Mouse (Mus musculus) mesoderm, embryonic 11.5 days (tissue): ENCODE data around the gene Atp6v0e.

Experiments used
- DNase-seq: peaks from one replicate; pipeline ENCODE4 v3.0.0-alpha.2; 2012; ENCODE audit warnings: low read depth, low spot score

Atp6v0e gene

GRCm38 (mm10) chr17:26640286-26640740 lies 22.7 kb upstream of the Atp6v0e start:
- no peak for DNase-seq

DNA sequence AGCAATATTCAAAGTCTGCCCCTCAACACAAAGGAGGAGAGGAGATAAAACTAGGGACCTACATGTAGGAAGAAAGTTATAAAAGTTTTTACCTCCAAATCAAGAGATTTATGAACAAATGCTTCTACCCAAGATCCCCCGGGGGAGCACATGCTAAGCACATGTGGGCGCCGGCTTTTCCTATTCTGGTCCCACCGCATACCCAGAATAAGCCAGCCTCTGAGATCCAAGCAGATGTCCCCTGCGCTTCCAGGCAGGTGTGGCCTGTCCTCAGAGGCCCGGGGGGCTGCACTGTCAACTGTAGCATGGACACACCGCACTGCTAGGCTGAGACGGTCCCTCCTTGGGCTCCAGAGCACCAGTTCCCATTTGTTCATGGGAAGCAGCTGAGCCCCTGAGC lies 19.6 kb upstream of the Atp6v0e start:
- no peak for DNase-seq

DNA sequence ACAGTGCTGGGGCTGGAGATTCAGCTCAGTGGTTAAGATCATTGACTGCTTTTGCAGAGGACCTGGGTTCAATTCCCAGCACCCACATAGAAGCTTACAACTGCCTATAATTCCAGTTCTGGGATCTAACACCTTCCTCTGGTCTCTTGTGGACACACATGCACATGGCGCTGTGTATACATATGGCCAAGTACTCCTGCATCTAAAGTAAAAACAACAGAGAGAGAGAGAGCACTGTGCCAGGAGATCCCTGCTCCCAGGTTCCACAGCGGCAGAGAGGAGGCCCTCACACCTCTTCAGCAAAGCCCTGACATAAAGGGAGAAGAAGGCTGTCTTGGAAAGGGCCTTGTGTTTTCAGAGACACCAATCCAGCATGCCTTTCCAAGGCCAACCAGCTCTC lies 19.0 kb upstream of the Atp6v0e start:
- no peak for DNase-seq

- DNase-seq: peak; percentile 84
Observed at GRCm38 (mm10) chr17:26644509-26645410, 18.3 kb upstream of the Atp6v0e start.

DNA sequence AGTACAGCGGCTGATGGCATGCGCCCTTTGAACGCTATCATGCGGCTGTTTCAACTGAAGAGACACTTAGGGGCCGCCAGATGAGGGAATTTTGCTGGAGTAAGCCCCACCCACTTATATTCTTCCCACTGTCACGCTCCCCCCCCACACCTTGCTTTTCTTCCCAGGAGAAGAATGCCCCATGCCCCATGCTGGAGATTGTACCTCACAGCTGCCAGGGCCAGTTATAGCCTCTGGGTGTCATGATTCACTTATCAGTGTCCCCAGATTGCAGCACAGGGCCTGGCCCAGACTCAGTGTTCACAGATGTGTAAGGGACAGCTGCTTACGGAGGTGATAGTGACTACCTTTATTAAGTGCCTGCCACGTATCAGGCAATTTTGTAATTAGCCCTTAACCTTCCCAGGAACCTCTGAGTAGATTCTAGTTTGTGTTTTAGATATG lies 17.6 kb upstream of the Atp6v0e start:
- DNase-seq: no peak

DNA sequence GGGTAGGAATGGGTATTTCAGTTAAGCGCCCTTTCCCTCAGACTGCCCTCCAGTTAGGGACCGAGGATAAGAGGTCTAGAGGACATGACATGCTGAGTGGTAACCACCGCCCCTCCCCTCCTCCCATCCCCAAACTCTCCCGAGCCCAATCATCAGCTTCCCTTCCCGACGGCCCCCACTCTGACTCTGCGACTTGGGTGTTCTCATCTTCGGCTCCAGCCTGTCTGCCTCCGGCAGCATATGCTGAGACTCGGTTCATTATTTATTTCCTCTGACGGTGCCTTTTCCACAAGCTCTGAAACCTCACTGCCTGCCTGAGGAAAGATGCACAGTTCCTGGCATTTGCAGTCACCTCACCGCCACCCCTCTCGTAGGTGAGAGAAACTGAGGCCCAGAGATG lies 15.7 kb upstream of the Atp6v0e start:
- DNase-seq: no peak

- no peak for DNase-seq
Observed at GRCm38 (mm10) chr17:26649565-26649964, 13.5 kb upstream of the Atp6v0e start.

DNA sequence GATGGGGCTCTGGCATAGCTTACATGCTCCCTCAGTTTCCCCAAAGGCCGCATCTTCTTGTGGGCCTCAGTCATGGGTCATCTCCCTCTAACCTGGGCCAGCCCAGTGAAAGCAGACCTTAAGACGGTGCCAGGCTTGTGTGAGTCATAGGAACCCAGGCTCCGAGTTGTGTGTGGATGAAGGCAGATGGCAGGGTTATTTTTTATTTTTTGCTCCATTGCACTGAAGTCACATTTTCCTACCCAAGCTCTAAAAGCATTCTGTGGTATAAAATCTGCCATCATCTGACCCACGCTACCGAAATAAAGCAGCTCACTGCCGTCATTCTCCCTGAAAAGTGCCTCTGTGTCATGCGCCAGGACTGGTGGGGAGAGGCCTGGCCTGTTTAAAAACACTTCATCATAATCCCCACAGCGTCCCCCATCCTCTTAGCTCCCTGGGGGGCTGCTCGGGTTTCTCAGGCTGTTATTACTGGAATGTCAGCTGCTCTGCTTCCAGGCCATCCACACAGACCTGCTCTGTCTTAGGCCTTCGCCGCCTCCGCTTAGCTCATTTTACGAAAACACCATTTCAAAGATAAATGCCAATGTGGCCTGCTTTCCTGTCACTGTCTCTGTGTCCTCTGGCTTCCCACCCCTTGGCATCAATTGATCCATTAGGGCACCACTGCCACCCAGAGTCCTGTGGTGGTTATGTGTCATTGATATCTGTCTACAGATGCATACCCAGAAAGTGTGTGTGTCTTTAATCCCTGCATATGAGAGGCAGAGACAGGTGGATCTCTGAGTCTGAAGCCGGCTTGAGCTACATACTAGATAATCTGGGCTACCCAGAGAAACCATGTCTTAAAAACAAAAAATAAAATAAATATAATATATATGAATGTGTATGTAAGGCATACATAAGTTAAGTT lies 12.3 kb upstream of the Atp6v0e start:
- peak; percentile 33 for DNase-seq

GRCm38 (mm10) chr17:26658854-26659572 lies 4.0 kb upstream of the Atp6v0e start:
- DNase-seq: peak; percentile 46

GRCm38 (mm10) chr17:26659573-26659915 lies 3.5 kb upstream of the Atp6v0e start:
- no peak for DNase-seq

DNA sequence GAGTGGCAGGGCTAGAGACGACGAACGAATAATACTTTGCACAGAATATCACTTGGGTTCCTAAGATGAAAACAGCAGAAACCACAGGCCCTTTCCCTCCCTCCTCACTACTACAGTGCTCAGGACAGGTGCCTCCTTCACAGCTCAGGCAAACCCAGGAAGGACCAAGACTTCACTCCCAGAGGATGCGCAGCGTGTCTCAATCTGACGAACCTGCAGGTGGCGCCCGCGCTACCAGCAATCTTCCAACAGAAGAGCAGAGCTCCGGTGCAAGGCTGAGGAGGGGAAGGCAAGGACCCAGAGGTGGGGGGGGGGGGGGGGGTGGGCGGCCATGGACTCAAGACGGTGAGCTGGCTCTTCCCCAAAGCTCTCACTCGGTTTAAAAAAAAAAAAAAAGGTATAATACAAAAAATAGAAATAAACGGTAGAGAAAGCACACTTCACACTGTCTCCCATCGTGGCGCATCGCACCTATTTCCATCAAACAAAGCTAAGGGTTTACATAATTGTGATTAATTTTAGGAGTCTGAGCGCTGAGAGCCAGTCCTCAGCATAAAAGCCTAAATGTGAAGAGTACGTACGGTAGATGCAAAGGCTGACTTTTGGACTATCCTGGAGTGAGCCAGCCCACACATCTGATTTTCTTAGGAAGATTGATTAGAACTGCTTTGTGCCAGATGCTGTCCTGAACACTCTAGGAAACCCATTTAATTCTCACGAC lies 2.7 kb upstream of the Atp6v0e start:
- peak; percentile 81 for DNase-seq

GRCm38 (mm10) chr17:26662204-26662603 lies 827 bp upstream of the Atp6v0e start:
- DNase-seq: no peak

DNA sequence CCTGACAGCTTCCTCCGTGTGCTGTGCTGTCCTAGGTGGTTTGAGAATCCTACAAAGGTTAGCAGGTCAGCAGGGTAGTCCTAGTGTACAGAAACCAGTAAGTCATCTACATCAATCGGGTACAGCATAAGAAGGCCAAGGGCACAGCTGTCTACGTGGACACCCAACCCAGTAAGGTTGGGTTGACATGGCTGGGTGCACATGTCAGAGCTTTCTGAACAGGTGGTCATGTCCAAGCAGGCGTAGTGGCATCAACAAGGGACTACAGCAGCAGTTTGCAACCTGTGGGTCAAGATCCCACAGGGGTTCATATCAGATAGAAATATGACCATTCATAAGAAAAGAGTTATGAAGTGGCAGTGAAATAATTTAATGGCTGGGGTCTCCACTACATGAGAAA lies 2.6 kb downstream of the Atp6v0e start:
- no peak for DNase-seq

- no peak for DNase-seq
Observed at GRCm38 (mm10) chr17:26671268-26671667, 8.2 kb downstream of the Atp6v0e start.

- no peak for DNase-seq
Observed at GRCm38 (mm10) chr17:26675845-26676244, 12.8 kb downstream of the Atp6v0e start.

- DNase-seq: peak; percentile 90
Observed at GRCm38 (mm10) chr17:26676252-26676615, 13.2 kb downstream of the Atp6v0e start.

DNA sequence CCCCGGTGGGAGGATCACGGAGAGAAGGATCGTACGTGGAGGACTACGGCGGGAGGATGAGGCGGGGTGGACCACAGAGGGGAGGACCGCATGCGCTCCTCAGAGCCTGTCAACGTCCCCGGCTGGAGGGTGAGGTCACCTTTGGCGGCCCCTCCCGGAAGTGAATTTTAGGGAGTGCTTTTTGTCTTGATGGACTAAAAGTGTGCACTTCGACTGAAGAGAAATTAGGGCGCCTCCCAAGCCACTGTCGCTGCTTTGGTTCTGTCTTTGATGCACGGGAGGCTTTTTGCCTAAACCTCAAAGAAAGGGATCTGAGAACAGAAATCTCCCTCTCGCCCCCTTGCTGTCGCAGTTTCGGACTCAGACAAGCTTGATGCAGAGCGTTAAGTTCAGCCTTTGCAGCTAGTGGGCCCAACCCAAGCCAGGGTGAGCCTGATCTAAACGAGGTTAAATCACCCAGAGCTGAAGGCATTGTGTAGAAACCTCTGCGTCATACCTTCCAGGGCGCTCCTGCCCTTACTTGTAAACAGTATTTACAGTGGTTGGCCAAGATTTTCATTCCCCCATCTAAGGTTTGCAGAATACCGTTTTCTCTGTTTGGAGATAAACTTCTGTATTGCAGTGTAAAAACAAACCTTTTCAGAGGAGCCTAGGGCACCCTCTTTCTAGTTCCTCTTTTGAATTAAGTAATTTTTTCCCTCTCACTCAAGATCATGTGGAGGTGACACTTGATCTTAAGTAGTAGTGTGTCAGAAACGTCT lies 13.8 kb downstream of the Atp6v0e start:
- DNase-seq: no peak

- no peak for DNase-seq
Observed at GRCm38 (mm10) chr17:26677711-26678637, 14.9 kb downstream of the Atp6v0e start.

DNA sequence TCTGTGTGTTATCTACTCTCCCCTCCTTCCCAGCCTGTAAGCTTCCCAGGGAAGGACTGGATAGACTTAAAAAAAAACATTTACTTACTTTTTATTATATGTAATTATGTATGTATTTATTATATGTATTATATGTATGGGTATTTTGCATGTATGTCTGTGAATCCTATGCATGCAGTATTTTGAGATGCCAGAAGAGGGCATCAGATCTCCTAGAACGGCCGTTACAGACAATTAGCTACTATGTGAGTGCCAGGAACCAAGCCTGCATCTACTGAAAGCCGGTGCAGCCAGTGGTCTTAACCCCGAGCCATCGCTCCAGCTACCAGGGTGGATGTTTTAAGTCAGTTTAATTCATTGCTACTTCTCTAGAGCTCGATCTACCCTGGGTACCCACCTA lies 18.2 kb downstream of the Atp6v0e start:
- DNase-seq: no peak
